Mouse (Mus musculus): Measurements from ENCODE around the gene Chmp2b. TPM values are rescaled to one million over a fixed set of nuclear protein-coding genes. Genes with fewer than 3 reads are reported as not detected.

Gene Chmp2b
- 62.0 and 63.7 TPM in 2 replicates for polyA plus RNA-seq (2012; rRNA removed)

DNA sequence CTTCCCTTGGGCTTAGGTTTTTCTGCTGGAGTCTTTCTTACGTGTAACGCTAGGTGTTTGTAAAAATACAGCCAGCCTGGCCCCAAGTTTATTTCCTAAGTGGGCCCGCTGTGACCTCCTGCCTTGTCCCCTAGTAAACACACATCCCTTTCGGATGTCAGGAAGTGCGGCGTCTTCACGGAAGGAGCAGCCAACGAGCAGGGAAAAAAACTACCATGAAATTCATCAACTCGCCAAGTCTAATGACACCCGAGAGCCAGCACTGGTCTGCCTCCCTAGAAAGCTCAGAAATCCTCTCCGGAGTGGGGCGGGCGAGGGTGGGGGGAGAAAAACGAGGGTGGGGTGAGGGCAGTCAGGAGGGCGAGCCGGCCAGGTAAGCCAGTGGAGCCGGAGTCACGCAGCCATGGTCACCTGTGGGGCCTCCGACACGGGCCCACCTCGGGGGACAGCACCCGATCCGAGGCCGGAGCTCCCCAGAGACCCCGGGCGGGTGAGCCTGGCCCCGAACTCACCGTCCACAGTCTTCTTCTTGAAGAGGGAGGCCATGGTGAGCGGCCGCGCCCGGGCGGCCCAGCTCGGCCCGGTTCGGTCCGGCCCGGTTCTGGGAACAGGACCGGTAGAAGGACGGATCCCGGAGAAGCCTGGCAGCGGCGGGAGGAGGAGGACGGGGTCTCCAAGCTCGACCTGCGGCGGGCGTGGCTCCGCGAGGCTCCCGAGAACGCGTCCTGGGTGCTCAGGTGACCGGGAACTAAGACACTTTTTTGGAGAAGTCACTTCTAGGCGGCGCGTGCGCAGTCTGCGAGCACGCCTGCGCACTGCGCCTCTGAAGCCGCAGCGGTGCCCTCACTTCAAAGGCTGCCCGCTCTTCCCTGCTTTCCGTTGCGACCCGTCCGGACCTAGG lies at the start of gene Chmp2b:
TSS of gene Chmp2b (minus strand) at position 764 of the 901 bp plus-strand sequence.
- DNase-seq (ENCODE audit: extremely low spot score in 1 of 2, low spot score in 1 of 2): peak; percentile 73 to 86

DNA sequence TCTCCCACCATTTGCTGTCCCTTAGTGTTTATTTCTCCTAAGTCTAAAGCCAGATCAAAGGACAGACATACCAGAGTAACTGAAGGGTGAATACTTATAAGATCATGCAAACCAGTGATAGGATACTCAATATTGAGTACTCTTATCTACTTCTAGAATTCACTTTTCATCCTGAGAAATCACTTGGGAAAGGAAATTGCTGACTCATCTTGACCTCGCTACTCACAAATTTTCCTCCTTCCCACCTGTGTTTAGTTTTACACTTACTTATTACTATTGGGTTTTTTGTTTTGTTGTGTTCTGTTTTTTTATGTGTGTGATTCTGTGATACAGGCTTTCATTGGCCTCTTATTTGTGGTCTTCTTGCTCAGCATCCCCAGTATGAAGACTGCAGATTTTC lies 49.2 kb upstream of the Chmp2b start:
- DNase-seq (ENCODE audit: extremely low spot score in 1 of 2, low spot score in 1 of 2): no peak

DNA sequence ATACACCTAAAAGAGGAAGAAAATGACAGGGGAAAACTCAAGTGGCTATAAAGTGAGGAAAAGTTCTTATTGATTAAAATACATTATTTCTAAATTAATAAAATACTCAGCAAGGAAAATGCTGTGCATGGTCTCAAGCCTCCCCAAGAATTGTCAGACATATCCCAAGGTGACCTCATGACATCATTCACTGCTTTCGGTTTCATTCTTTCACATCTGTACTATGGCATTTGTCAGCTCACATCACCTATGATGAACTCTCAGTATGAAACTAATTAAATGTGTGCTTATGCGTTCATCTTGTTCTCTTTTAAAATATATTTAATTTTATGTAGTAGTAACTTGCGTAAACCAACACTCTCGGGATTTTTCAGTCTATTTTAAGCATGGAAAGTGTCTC lies 38.3 kb upstream of the Chmp2b start:
- DNase-seq (ENCODE audit: extremely low spot score in 1 of 2, low spot score in 1 of 2): no peak

DNA sequence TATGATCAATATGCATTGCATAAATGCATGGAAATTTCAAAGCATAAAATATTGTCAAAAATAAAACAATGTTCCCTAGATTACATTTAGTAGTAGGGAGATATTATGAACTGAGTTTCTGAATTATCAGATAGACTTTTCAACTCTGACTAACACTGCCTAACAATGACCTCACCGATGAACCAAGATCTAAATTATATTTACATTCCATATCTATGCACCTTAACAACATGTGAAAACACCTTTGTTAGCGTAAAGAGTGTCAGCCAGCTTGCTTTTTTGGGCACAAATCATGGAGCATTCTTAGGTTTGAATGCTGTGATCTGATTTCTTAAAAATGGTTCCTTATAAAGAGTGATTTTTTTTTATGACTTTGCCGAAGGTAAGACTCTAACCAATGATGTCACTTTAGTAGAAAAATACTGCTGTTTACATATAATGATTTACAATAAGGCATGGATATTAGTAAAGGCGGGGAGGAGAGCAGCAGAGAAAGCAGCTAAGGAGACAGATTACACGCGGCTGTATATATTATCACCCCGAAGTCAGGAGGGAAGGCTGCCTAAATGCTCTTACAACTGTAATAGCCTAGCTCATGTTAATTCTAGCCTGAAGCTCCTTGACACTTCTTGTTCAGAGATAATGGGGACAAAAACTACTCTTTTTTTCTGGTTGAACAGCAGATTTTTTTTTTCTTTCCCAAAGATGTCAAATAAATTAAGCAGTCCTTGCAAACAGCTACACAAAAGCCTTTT lies 23.8 kb upstream of the Chmp2b start:
- no peak for DNase-seq (ENCODE audit: extremely low spot score in 1 of 2, low spot score in 1 of 2)

DNA sequence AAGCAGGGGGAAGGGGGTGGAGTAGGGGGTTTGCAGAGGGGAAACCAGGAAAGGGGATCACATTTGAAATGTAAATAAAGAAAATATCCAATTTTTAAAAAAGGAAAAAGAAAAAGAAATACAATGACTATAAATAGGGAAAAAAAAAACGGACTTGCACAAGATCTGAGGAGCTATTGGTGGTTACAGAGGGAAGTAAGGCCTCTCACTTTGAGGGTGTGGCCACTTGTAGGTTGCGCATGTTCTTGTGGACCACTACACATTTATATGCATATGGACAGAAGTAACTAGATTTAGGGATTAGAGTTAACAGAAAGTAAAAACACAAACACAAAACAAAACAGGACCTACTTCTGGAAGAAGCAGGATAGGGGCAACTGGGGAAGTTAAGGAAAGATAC lies 23.2 kb upstream of the Chmp2b start:
- DNase-seq (ENCODE audit: extremely low spot score in 1 of 2, low spot score in 1 of 2): no peak

DNA sequence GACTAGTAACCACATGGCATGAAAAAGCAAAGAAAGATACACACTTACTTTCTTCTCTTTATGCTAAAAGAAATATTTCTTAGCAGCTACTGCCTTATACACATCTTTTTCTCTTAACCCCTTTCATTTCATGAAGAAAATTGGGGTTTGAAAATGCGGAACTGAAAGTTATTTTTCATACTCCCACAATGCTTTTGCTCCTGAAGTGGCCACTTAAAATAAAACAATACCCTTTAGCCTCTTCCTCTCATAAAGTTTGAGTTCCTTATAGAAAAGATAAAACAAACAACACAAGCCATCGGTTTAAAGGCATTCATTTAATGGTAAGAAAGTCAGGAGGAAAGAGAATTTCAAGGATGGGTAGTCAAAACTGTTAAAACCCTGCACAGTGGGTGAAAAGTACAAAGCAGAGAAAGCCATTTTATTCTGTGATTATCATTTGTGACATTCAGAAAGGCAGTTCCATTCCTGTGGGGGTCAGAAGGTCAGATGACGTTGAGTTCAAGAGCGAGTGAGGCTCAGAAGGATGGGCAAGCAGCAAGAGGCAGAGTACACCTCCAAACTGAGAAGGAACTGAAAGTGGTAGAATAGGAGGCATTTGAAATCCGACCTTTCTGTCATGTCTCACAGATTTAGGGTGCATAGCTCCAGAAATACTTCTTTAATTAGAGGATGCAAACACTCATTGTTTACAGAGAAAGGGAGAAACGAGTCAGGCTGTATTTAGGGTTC lies 14.9 kb upstream of the Chmp2b start:
- DNase-seq (ENCODE audit: extremely low spot score in 1 of 2, low spot score in 1 of 2): no peak

DNA sequence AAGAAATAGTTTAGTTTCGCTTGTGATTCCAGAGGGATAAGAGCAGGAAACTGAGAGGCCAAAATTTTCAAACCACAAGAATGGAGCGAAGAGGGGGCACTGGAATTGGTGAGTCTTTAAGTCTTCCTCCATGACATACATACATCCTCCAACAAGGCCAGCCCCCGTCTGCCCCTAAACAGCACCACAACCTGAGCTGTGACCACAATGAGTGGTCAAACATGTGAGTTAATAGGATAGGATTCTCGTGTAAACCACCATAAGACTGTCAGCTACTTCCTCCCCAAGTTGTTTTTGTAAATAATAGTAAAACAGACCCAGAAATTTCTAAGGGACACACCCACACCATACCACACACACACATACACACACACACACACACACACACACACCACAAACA lies 6.3 kb upstream of the Chmp2b start:
- no peak for DNase-seq (ENCODE audit: extremely low spot score in 1 of 2, low spot score in 1 of 2)

DNA sequence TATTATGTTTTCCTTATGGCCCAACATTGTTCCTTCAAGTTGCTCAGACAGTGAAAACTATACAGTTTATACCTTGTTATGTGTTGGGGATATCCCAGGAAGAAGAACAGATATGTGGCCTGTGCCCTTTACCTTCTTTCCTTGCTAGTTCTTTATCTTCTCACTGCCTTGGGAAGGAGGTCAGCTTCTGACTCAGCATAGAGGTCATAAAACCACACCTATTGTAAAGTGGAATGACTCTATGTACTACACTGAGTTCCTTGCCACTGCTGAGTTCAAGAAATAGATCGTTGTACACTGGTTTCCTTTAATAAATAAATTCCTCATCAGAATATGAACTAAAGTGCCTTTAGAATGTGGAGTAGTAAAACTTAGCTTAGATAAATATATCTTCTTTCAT lies 2.4 kb upstream of the Chmp2b start:
- no peak for DNase-seq (ENCODE audit: extremely low spot score in 1 of 2, low spot score in 1 of 2)

DNA sequence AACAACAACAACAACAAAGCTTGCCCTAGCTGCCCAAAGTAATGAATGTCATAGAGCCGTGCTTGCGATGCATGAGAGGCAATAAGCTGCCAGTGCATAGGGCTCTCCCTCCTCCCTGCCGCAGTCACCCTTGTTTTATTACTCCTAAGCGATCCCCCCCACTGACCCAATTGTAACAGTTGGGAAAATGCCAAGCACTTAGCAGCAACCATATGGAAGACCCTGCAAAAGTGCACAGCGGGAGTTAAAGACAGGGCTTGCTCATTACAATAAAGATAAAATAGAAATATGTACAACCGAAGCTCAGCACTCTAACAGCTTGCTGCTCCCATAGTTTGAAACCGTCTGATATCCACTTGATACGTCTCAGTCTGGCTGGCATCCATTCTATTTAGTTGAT lies 1.8 kb upstream of the Chmp2b start:
- no peak for DNase-seq (ENCODE audit: extremely low spot score in 1 of 2, low spot score in 1 of 2)

DNA sequence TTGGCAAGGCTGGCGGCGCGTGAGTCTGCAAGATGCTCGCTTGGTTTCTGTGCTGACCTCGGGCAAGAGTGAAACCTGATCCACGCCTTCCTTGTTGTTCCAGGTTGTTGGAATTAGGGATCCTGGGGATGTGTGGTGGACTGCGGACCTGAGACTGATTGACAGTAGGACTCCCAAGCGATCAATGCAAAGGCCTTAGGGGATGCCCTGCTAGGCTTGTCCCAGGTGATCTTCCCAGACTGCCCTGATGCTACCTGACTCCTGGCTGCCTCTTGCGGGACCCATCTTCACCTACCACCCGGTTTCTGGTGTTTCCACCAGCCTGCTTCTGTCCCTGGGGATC lies 309 bp upstream of the Chmp2b start:
- DNase-seq (ENCODE audit: extremely low spot score in 1 of 2, low spot score in 1 of 2): no peak

DNA sequence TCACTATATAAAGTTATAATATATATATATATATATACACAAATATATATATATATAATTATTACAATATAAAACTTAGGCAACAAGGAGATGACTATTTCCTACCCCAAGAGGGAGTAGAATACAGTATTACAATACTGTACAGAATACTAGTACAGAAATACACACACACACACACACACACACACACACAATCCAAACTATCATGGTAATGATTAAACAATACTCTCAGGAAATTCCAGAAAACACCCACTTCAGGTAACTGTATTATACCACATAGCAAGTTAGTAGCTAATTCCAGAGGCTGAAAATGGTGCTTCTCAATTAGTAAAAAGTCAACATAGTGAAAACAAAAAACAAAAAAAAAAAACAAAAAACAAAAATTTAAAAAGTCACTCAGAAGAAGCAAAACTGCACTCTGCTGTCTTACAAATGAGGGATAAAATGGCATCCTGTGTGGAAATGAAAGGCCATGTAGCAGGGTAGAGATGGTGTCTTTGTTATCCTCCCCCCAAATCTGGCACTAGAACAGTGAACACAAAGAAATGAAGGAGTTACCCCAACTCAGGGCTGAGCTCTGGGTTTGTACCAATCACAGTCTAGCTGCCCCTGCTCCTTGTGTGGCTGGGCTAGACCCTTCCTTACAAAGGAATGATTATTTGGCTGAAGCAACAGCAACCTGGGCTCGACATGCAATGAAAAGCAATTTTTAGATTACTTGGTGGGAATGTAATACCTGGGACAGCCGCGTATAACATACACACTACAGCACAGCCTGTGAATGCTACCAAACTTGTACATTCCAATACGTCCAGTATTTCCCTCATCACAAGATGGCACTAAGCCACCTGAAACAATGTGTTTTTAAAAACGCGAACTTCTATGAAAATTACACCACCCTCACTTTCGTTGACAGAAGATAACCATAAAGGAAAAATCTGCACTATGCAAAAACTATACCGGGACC lies 1.2 kb downstream of the Chmp2b start:
- peak in 1 of 2 experiments; percentile 12 for DNase-seq (ENCODE audit: extremely low spot score in 1 of 2, low spot score in 1 of 2)

DNA sequence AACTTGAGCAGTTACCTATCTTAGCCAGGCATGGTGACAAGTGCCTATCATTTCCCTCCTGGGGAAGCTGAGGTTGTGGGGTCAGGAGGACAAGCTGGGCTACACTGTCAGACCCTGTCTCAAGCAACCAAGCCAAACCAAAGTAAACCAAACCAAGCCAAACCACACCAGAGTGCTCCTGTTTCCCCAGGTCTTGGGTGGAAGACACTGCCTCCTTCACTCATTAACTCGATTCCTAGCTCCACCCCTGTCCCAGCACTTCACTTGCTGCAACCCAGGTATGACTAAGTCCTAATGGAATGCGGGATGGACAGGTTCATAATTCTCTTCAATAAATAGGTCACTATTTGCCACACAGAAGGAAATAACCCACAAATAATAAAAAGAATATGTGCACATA lies 2.9 kb downstream of the Chmp2b start:
- no peak for DNase-seq (ENCODE audit: extremely low spot score in 1 of 2, low spot score in 1 of 2)

DNA sequence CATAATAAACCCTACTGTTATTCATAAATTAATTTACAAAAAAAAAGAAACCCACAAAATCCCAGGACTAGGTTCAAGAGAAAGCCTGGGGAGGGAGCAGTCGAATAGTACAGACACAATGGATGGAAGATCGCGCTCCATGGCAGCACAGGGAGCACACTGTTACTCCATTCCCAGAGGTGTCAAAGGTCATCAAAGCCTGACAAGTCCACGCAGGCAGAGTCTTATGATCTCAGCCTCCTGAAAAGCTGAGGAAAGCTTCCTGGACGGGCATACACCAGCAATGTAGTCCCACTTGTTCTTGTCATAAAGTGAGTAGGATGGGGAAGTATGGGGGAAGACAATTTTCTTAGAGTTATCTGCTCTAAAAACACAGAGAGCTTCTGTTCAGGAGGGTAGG lies 5.2 kb downstream of the Chmp2b start:
- no peak for DNase-seq (ENCODE audit: extremely low spot score in 1 of 2, low spot score in 1 of 2)

DNA sequence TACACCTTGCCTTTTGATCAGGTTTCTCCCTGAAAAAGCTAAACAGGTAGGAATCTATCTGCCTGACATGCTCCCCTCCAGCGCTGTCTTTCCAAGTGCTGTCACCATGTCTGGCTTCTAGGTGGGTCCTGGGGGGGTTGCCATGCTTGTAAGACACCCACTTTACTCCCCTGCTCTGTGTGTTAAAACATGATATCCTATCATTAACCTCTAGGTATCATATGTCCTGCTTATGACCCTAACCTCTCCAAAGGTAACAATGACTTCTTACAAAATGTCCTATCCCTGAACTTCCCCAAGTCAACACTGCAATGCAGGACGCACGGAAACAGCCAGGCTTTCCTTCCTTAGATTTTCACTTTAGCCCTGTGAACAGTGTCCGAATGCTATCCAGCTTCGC lies 8.3 kb downstream of the Chmp2b start:
- no peak for DNase-seq (ENCODE audit: extremely low spot score in 1 of 2, low spot score in 1 of 2)

DNA sequence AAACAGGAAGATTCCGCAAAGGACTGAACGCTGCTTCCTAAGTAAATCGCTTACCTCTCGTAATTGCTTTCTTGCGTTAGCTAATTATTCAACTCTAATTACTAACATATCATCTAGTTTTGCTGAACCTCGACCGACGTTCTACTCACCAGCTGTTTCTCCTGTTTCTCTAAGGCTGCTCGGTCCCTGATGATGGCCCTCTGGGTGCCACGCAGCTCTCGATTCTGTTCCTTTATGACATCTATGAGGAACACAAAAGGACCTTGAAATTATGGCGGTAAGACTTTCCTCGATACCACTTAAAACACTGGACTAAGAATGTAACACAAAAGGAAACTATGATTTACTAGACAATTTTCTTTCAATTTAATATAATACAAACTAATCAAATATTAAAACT lies 11.7 kb downstream of the Chmp2b start:
- no peak for DNase-seq (ENCODE audit: extremely low spot score in 1 of 2, low spot score in 1 of 2)

DNA sequence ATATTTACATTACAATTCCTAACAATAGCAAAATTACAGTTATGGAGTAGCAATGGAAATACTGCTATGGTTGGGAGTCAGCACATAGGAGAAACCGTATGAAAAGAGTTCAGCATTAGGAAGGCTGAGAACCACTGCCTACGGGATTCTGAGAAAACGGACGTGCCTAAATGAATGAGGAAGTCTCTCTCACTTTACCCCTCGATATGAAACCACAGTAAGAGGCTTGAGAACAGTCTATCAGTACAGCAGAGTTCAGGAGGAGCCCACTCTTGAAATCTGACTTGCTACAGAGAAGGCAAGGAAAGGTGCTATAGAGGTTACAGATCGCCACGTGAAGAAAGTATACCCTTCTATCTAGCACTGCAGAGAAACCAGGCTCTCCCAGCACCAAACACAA lies 13.6 kb downstream of the Chmp2b start:
- DNase-seq (ENCODE audit: extremely low spot score in 1 of 2, low spot score in 1 of 2): no peak

DNA sequence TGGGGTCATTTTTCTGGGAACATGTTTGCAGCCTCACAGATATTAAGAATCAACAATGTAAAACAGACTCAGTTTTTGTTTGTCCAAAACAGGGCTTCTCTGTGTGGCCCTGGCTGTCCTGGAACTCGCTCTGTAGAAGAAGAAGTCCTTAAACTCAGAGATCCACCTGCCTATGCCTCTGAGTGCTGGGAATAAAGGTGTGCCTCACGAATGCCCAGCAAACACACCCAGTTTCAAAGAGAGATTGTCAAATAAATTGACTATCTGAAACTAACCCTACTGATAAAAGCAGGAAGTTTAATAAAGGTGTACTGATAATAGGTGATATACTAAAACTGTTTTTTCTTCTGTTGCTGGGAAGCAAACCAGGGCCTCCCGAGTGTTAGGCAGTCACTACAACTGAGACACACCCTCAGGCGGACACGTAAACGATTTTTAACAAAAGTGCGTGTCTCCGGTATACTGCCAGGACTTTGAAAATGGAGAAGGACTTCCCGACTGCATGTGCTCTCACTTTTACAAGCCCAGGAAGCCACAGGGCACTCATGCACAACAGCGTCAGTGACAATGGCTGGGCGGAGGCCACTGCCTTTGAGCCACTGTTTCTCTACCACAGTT lies 18.7 kb downstream of the Chmp2b start:
- DNase-seq (ENCODE audit: extremely low spot score in 1 of 2, low spot score in 1 of 2): no peak

DNA sequence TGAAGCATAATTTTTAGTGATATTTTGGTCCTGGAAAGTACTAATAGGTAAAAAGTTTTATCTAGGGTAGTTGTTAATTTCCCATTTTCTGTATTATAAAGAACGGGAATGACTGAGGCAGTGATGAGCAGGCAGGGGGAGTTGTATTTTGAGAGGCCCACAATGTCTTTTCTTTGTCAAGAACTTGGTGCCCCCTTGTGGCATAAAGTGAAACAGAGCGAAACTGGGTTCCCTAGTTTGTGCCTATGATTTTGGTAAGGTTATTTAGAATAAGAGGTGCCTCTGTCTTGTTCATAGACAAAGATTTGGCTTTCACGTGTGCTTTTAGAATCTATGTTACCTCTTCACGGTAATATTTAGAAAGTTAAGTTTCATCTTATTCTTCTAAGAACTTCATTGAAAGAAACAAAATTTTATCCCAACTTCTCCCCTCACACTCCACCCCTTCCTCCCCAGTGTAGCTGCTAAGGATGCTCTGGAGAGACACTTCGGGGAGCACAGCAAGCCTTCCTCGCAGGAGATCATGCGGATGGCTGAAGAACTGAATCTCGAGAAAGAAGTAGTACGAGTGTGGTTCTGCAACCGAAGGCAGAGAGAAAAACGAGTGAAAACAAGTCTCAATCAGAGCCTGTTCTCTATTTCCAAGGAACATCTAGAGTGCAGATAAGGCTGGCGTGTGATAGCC lies 29.1 kb downstream of the Chmp2b start:
- peak; percentile 28 to 86 for DNase-seq (ENCODE audit: extremely low spot score in 1 of 2, low spot score in 1 of 2)

DNA sequence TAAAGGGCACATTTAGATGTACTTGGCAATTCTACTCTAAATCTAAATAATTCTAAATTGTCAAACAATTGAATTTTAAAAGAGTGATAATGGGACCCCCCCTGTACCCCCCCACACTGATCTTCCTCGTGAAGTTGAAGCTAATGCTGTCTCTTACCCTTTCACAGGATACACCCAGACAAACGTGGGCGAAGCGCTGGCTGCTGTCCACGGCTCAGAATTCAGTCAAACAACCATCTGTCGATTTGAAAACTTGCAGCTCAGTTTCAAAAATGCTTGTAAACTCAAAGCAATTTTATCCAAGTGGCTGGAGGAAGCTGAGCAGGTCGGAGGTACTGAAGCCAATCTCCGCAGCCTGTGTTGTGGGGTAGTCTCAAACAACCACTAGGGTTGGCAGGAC lies 30.9 kb downstream of the Chmp2b start:
- peak; percentile 60 to 89 for DNase-seq (ENCODE audit: extremely low spot score in 1 of 2, low spot score in 1 of 2)
